Mouse (Mus musculus) liver (tissue): ENCODE results near the gene Chaf1b.
A peak's percentile ranks its signal among the peaks of the same experiment; 100 is the strongest.

Source experiments
- DNase-seq: peaks from one replicate; pipeline ENCODE4 v3.0.0-alpha.2; 2020; ENCODE audit warnings: mixed read lengths

Chaf1b gene

DNA sequence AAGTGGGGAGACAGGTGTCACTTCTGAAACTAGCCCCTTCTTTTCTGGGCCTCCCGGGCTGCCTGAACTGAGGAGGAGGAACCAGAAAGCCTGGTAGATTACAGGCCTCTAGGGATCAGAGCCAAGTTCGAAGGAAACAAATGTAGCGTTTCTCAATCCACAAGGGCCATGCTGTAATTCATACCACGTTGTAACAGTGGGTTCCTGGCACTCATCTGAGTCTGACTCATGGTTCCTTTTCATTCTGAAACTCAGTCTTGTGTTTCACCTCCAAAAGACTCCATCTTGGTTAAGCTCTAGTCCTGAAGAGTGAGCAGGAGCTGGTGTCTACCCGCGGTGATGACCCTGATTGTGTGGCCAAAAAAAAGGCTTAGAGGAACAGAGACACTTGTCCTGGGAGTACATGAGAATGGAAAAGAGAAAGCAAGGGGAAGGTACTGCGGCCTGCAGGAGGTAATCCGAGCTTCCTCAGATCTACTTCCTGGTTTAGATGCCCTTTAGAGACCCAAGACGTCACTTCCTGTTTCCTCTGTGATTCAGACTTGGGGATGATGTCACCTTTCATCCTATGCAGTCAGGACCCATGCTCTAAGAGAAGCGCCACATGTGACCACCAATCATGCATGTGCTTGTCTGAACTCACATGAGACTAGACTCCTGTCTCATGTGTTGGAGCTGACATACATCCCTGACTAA, 30.3 kb downstream of the Chaf1b start:
- no peak for DNase-seq

DNA sequence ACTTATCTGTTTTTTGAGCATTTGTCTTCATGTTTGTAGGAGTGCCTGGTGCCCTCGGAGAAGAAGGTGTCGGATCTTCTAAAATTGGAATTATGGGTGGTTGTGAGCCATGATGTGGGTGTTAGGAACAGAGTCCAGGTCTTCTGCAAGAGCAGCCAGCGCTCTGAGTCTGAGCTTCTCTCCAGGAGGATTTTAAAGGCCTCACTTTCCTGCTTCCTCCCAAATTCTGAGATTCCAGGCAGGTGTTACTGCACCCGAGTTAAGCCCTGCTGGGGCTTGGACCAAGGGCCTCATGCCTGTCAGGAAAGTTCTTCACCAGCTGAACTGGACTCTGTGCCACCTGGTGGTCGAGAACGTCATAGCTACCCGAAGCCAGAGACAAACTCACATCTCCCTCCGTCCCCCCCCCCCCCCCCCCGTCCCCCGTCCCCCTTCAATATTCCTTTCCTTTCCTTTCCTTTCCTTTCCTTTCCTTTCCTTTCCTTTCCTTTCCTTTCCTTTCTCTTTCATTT, 31.7 kb downstream of the Chaf1b start:
- DNase-seq, result peak; percentile 55

DNA sequence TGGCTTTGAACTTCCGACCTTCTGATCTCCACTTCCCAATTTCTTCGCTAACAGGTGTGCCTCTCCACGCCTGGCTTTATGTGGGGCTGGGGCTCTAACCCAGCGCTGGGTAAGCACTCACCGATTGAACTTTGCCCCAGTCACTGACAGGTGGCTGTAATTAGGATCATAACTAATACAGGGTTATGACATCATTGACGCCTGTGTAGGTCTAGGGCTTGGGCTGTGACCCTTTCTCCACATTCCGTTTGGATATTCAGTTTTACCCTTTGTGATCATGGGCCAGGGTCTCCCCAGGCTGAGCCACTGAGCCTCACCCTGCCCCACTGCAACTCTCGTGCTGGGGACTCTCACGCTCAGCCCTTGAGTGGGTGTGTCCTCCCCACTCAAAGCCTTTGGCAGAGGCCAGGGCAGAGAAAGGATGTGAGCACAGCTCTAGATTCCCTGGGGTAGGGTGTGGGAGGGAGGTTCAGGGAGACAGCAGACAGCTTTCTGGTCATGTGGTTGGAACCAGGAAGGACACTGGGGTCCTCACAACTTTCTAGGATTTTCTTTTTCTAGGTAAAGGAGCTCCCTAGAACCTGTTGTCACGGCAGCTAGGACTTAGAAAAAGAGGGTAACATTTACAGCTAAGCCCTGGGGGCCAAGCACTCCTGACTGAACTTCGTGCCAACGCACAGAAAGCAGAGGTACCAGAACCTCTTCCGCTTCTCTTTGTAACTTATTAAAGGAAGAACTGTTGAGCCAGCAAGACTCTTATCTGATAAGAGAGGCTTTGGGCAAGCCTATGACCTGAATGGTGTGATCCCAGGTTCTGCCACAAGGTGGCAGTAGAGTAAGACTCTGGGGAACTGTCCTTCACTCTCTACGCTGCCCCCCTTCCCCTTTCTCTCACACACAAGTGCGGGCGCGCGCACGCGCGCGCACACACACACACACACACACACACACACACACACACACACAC, 34.3 kb downstream of the Chaf1b start:
- peak; percentile 88 for DNase-seq

DNA sequence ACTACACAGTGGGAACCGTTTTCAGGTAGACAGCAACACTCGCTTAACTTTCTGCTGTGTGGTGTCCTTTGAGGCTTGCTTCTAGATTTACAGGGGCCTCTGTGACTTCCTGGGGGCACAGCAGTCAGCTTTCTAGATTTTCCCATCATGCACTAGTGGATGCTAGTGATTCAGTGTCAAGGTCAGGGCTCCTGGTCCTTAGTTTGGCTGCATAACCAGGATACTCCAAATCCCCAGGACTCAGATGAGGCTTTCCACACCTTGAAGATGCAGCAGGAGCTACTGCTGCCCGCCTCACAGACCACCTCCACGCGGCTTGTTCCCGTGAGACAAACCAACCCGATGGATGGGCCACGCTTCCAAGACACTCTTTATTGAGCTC, 35.0 kb downstream of the Chaf1b start:
- DNase-seq, result no peak

DNA sequence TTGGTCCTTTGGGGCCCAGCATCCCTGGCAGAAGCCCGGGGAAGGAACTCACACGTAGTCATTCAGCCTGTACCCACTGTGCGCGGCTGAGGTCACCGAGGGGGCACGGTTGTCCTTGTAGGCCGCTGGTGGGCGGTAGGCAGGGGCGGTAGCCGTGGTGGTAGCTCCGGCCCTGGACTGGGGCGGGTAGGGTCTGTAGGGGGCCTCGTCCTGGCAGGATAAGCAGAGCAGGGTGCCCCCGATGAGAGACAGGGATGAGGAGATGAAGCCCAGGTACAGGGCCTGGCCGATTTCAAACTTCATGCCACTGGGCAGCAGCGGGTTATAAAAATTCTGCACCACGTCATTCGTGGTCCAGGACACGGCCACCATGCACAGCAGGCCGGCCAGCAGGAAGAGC, 35.5 kb downstream of the Chaf1b start:
- DNase-seq, result no peak

DNA sequence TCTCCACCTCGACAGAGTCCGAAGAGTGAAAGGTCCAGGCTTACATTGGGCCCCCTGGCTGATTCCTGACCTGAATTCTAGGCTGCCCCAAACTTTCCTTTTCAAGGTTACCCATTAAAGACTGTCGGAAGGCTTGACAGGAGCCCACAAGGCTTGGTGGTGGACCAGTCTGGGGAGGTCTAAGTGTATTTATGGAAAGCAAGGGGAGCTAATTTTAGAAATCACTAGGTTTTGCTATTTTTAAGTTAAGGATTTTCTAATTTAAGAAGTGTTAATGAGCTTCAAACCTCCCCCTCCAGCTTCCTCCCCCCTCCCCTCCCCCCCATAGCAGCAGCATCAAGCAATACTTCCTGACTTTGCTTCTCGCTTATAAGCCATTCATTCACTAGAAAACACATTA, 37.0 kb downstream of the Chaf1b start:
- no peak for DNase-seq

DNA sequence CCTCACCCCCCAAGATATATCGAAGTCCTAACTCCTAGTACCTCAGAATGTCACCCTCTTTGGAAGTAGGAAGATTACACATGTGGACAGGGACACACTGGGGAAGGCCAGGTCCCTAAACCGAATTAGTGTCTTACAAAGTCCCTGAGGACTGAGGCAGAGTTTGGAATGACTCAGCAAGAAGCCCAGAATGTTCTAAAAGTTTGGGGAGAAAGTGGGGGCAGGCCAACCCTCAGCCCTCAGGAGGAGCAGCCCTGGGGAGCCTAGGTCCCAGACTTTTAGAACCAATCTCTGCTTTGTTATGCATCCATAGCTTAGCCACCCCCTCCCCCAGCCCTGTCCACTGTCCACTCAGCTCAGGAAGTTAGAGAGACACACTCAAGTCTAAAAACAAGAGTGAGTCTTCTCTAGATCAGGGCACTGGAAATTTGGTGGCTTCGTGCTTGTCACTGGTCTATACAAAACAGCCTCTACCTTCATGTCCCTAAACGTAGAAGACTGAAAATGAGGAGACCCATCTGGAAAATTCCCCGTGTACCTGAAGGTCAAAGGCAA, 39.2 kb downstream of the Chaf1b start:
- no peak for DNase-seq

DNA sequence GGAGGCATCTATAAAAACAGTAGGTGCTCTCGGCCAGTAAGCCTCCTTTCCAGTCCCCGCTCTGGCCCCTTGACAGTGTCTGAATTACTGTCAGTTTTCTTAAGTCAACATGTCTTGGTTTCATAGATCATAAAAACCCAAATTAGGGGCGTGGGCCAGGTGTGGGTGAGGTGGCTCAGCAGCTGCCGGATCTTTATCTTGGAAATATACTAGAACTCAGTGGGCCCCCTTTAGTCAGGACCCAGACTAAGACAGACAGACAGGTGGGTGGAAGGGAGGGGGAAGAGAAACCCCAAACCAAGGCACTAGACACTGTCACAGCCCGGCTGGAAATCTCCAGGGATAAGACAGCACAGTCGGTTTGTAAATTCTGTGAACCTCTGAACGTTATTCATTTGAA, 40.1 kb downstream of the Chaf1b start:
- DNase-seq, result no peak

DNA sequence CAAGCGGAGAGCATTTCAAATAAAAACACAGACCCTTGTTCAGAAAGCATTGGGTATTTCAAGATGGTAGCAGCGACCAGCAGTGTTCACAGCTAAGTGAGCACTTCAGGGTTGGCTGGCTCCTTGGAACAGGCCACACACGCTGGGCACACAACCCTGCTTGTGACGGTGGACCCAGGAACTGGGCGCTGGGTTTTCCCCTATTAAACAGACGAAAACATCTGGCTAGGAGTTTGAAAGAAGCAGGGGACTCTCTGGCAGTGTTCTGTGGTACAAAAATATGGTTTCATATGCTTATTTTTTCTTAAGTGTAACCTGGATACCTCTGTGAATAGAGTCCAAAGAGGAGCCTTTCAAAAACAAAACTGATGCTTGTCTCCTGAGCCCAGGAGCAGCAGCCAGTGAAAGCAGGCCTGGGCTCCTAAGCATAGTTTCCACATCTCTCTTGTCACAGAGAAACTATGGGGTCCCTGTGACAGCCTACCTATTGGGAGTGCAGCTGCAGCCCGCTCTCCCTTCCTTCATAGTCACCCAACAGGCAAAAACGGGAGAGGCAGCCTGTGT, 42.1 kb downstream of the Chaf1b start:
- no peak for DNase-seq

DNA sequence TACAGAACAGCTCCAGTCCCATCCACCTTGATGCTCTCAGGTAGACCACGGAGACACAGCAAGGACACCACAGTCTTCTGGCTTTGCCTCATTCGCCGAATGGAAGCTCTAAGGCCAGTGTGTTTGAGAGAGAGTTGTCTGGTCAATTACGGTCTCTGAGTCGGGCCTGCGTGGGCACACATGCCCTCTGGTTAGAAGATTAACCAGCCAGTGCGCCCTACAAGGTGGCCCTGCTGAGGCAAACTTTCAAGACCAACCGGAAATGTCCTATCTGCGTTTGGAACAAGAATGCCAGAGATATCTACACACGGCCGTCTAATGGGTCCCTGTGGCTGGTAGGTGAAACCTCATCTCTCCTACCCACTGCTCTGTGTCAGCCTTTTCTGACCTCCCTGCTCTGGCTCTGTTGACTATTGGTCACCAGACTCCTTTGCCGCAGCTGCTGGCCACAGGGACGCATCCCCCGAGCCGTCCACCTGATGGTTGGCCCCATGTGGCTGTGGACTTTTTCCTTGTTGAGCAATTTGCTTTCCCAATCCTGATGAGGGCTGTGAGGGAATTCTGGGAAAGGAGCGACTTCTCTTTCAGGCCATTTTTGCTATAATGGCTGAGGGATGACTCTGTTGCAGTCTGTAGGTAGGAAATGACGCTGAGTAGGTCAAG, 45.8 kb downstream of the Chaf1b start:
- peak; percentile 39 for DNase-seq

DNA sequence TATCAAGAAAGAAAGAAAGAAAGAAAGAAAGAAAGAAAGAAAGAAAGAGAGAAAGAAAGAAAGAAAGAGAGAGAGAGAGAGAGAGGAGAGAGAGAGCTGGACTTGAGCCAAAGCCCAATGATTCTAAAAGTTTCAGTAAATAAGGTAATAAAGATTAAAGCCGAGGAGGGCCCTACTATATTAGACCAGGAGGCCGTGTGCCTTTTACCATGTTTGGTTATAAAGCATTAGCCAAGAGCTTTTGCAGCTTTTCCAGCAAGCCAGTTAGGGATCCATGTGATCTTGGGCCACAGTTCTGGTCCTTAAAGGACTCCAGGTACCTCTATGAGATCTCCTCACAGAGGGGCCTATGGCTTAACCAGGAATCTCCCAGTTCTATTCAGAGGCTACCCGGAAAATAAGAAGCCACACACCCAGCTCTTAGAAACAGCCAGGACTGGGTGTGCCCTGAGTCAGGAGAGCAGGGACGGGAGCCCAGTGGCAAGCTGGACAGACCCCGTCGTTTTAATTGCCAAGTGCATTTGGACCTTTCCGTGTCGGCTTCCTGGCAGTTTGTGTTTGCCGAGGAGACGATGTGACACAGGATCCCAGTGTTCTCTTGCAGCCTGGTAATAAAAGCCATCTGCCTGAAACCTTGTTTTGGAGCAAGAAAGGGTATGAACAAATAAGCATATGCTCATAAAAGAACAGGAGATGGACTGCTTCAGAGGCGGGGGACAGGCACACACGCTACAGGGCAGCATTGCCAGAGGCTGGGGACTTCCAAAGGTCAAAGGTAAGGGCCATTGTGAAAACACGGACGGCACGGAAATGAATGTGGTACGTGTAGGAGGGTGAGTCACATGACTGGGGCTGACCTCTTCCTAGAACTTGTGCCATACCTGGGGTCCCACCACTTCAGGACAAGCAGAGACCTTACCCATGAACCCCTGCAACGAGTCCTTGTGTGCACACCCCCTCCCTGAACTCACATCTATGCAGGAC, 48.8 kb downstream of the Chaf1b start:
- no peak for DNase-seq

DNA sequence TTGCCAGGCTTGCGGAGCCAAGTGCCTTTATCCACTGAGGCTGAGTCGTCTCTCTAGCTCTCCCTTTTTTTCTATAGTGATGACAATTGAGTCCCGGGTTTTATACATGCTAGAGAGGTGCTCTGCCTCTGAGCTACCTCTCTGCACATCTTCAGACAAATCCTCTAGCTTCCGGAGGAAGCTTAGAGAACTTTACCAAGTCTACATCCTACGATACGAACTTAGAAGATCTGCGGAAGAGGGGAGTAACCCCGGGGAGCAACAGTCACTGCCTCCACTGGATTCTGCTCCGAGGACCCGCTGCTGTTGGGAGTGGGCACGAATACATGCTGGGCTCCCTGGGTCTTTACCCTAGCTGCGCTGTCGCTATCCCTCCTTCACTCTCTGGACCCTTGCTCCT, 50.9 kb downstream of the Chaf1b start:
- DNase-seq, result no peak

DNA sequence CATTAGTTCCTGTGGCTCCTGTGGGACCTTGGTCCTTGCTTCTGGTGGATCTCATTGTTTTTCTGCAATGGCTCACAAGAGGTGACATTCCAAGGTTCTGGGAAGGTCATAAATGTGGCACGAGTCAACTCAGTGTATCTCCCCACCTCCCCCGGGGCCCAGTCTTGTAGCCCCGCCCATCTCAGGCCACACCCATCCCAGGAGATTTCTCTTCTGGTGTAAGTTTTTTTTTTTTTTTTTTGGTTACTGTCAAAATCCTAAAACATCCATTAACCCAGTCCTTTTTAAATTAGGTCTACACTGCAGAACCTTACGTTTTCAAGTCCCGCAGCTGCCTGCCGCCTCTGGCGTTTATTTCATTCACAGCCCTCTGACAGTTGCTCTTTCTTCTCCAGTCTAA, 51.3 kb downstream of the Chaf1b start:
- peak; percentile 46 for DNase-seq

DNA sequence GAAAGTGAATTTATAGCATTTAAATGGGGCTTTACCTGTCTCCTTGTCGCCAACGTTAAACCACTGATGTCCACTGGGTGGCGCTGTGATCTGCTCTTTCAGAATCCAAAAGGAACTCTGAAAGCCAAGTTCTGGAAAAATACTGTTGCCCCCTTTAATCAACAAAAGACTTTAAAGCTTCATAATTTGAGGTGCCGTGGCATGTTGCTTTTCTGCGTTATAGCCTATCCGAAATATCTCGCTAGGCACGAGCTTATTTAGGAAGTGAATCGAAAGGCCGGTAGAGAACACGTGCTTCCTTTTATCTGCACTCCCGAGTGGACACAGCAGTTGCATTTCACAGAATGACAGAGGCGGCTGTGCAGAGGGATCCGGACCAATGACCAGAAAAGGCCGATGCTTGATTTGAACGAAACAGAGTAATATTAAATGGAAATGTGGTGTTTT, 54.7 kb downstream of the Chaf1b start:
- peak; percentile 79 for DNase-seq

DNA sequence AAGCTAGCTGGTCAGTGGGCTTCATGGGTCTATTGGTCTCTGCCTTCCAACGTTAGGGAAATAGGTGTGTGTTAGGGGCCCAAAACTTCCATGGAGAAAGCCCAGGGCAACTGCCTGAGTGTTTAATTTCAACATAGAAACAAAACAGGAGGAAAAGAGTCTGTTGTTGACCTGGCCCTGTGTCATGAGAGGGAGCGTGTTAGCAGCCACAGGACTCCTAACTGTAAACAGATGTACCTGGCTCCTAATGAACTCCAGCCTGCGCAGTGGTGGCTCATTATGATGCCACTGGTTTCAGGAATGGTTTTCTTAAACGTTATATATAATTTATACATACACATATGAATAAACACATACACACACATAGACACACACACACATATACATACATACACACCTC, 56.3 kb downstream of the Chaf1b start:
- no peak for DNase-seq

DNA sequence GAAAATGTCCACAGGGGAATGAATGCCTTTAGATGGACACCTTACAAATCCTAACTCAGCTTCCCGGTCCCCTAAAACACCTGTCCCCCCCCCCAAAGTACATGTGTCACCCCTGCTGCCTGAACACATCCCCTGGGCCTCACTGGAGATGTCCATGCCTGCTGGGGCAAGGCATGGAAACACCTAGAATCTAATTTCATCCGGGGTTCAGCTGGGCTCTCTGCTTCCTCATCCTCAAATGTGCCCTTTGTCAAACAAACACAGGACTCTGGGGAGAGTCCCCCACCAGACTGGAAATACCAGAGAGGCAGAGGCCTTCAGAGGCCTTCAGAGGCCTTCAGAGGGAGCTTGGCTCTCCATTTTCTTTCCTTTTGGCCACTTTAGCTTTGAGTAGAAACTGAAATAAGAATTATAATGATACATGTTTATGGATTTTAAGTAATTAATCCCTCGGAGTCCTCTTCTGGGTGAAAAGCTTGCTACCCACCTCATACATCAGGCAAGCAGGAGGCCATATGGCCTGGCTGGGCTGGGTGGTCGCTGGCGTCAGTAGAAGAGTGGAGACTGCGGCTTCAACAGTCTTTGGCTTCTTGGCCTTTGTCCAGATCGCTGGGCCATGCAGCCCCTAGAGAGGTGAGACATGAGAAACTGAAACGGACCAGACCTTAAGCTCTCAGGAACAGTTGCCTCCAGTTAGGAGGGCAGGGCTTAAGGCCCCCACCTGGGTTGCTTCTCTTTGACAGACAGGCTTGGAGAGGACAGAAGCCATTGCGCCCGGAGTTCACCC, 58.3 kb downstream of the Chaf1b start:
- no peak for DNase-seq

DNA sequence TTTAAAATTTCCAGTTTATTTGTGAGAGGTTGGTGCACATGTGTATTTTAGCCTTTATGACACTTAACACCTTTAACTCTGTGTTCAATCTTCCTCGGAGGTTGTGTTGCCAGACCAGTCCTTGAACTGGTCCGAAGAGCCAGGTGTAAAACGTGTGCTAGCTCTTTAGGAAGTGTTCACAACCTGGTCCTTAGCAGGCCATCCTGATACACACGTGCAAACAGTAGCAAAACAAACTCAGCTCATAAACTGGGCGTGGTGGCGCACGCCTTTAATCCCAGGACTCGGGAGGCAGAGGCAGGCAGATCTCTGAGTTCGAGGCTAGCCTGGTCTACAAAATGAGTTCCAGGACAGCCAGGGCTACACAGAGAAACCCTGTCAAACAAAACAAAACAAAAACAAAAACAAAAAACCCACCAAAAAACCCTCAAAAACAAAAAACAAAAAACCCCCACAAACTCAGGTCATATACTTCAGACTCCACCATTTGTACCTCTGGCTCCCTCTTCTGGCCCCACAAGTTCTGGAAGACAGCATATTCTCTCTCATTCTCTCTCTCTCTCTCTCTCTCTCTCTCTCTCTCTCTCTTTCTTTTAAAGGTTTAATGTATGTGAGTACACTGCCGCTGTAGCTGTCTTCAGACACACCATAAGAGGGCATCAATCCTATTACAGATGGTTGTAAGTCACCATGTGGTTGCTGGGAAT, 59.2 kb downstream of the Chaf1b start:
- no peak for DNase-seq

DNA sequence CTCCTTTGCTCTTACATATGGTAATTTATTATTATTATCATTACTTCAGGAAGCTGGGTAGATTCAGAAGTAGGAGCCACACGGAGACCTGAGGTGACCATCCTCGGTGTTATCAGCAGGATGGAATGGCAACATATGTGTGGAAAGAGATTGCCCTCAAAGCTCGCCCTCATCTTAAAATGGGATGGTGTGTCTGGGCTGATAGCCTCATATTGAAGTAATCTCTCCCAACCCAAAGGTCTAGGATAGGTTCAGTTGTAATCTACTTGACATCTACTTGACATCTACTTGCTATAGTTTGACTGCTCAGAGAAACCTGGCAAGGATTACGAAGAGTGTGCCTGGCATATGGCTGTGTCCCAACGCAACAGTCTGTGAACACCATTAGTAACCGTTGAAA, 60.6 kb downstream of the Chaf1b start:
- no peak for DNase-seq

DNA sequence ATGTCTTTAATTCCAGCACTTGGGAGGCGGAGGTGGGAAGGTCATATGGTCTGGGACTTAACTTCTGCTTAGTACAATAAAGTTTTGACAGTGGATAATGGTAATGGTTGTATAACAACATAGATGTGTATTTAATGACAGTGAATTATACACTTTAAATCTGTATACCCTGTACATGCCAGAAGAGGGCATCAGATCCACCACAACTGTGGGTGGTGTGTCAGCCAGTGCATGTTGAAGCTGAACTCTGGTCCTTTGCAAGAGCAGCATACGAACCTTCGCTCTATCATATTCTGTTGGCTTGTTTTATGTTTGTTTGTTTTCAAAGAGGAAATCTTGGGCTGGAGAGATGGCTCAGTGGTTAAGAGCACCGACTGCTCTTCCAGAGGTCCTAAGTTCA, 63.7 kb downstream of the Chaf1b start:
- no peak for DNase-seq
